Mouse (Mus musculus): ENCODE measurements around the gene Atm.

Atm gene

GRCm38 (mm10) chr9:53408548-53408947 lies 128.0 kb downstream of the Atm start:
- DNase-seq, result no peak

GRCm38 (mm10) chr9:53404753-53405722 lies 131.5 kb downstream of the Atm start:
- peak; percentile 71 to 75 for DNase-seq

DNA sequence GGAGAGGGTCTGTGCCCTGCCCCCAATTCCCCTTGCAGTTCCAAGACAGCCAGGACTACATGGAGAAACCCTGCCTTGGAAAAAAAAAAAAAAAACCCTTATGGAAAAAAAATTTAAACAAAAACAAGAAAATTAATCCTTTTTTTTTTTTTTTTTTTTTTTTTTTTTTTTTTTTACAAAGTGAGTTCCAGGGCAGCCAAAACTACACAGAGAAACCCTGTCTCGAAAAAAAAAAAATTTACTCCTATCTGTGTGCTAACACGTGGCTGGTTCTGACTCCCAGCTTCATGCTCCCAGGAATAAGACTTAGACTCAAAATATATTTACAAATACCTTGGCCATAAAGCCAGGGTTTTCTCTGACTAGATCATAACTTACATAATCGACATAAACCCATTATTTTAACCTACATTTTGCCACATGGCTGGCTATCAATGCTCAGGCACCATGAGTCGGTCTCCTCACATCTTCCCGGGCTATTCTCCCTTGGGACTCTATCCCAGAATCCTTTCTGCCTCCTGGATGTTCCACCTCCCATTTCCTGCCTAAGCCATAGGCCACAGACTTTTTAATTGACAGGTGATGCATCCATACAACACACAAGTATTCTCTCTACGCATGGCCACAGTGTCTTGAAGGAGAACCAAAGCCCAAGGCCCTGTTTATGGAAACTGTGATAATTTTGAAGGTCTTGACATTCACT lies 132.3 kb downstream of the Atm start:
- DNase-seq, result no peak

GRCm38 (mm10) chr9:53402991-53403390 lies 133.5 kb downstream of the Atm start:
- no peak for DNase-seq

DNA sequence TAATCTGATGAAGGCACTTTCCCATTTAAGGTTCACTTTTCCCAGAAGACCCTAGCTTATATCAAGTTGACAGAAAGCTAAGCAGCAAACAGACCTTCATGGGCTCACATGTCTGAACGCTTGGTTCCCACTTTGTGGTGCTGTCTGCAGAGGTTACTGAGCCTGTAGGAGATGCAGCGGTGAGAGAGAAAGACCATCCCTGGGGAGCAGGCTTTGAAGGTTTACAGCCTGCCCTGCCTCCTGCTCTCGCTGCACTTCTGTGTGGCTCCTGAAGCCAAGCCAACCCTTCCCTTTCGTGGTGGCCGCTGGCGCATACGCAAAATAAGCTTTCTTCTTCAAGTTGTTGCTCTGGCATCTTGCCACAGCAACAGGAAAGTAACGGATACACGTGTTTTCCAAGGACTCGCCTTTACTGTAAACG lies 134.2 kb downstream of the Atm start, which contains the start of gene 4930550C14Rik:
TSS of gene 4930550C14Rik (plus strand) at position 35 of the 421 bp plus-strand sequence.
- peak; percentile 52 to 55 for DNase-seq

- no peak for DNase-seq
Measured at GRCm38 (mm10) chr9:53401146-53401545, 135.4 kb downstream of the Atm start.

DNA sequence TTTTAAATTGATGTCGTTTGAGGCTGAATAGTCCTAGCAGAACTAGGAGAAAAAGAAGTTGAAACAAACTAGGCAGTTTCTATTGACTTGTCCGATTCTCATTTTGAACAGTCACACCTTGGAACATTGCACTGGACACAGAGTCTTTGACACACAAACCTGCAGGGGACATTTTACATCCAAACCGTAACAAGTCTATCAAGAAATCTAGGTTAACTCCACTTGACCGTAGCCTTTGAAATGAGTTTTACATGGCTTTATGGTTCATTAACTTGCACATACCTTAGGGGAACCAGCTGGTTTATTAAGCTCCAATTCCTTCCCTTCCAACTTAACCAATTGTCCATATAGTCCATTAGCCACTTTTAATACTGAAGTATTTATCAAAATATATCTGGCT lies 135.8 kb downstream of the Atm start:
- peak in 1 of 2 experiments; percentile 47 for DNase-seq

GRCm38 (mm10) chr9:53399537-53399936 lies 137.0 kb downstream of the Atm start:
- DNase-seq, result no peak

GRCm38 (mm10) chr9:53398388-53398700 lies 138.2 kb downstream of the Atm start:
- peak in 1 of 2 experiments; percentile 58 for DNase-seq

GRCm38 (mm10) chr9:53397685-53398387 lies 138.7 kb downstream of the Atm start:
- DNase-seq, result no peak

- DNase-seq, result no peak
Measured at GRCm38 (mm10) chr9:53390136-53390535, 146.4 kb downstream of the Atm start.

Data from kidney, adult 8-10 months (tissue).